Mouse (Mus musculus): ENCODE results near the gene Sstr3. TPM values are rescaled to one million over a fixed set of nuclear protein-coding genes. Genes with fewer than 3 reads are reported as not detected.

The Sstr3 gene
- total RNA-seq, 2 experiments from 2014 or later = 19.8 to 22.0 TPM

DNA sequence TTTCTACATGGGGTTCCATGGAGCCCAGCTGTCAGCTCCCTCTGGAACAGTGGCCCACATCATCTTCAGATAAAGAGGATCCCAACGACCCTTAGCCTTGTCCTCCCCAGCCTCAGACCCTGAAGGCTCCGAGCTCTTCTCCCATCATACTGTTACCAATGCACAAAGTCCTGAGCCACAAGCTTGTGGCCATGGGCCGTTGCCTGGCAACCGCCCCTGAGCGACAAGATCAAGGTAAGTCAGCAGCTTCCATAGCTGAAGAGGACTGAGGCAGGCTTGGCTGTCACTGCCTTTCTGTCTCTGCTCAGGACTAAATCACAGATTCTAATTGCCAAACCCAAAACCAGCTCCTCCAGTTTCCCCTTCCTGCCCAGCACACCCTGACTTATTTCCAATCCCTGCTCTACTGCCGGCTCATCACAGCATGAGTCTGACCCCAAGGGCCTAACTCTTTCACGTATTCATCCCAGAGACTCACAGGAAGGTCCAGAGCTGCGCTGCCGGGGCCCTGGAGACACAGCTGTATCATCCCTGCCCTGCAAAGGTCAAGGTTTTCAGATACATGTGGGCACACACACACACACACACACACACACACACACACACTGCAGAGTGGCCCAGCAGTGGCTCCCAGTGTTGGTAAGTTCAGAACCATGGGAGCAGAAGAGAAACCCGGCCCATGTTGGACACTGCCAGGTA lies 8.6 kb downstream of the Sstr3 start:
- no peak for DNase-seq (ENCODE audit: low spot score in 2 of 2)
- intact Hi-C loops (cut with DNase I) = no loop called here

DNA sequence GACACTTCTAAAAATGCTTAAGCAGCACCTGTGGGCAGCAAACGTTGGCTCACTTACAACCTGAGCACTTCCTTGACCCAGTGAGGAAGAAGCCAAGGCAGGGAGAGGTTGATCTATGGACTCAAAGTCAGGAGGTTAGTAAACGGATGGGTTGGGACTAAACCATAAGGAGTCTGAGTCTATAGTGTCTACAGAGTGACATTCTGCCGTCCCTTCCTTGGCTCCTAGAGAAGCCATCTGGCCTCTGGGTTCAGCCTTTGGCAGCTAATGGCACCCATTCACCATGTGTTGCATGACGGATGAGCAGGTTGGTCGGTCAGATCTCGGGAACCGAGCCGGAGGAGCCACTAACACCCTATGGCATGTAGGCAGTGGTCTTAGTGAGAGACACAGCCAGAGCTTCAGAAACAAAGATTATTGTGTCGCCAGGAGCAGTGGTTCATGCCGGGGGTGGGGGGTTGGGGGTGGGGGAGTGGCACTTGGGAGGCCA lies 11.1 kb downstream of the Sstr3 start:
- intact Hi-C loops (cut with DNase I) = loop anchor here (2.0 to 5.0 kb wide), 2 partner anchors 19 to 86 kb away; no protein-coding TSS in a partner anchor

DNA sequence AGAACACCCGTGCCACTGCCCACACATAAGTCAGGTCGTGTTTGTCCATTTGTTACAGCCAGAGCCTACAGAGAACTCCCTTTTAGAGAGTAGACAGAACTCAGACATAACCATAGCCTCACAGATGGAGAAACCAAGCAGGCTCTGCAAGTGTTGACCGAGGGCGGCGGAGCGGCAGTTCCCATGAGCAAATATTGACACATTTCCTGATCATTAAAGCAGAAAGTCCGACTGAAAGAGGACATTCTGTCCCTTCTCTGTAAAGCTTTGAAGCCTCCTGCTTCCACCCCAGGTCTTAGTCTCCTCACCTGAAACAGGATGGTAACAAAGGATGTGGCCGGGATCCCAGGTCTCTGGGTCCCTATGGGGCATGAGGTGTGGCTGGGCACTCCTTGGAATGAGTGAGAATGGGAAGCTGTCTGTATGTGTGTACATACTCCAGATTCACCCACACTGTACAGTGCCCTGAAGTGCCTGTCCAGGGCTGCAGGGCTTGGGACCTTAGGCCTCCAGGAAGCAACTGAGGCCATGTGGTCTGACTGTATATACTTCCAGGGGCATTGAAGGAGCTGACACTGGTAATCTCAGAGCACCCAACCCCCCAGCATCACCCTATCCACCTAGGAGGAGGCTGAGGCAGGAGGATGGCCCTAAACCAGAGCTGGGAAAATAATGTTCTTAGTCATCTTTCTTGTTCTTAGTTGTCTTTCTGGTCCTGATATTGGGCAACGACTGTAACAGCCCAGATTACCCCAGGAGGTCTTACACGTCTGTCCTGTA lies 11.7 kb downstream of the Sstr3 start:
- intact Hi-C loops (cut with DNase I) = loop anchor here (2.0 to 5.0 kb wide), 2 partner anchors 18 to 85 kb away; no protein-coding TSS in a partner anchor
- DNase-seq (ENCODE audit: low spot score in 2 of 2) = no peak

More for the DNA sequence above, 11.1 kb downstream of the Sstr3 start:
- no peak for DNase-seq (ENCODE audit: low spot score in 2 of 2)

DNA sequence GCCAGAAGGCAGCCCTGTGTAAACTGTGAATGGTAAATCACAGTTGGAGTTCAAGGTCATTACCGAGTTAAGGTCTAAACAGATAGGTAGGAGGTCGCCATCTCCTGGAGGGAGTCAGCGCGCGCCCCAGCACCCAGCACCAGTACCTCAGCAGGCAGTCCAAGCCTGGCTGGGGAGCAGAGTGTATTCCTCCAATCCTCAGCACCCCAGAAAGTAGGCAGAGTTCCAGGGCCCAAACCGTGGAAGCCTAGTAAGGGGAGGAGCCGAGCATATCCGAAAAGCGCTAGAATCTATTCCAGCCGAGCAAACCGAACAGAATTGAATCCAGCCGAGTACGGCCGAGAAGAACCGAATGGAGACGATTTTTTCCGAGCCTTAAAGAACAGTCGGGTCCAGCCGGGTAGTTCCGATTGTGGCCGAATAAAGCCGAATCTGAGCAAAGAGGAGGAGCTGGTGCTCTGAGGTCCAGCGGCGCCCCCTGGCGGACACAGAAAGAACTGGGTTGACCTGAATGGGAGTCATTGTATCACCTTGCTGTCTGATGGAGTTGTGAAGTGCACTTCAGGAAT lies 12.5 kb downstream of the Sstr3 start:
- intact Hi-C loops (cut with DNase I) = loop anchor here (2.0 to 5.0 kb wide), 2 partner anchors 17 to 85 kb away; no protein-coding TSS in a partner anchor
- peak; percentile 100 for DNase-seq (ENCODE audit: low spot score in 2 of 2)

DNA sequence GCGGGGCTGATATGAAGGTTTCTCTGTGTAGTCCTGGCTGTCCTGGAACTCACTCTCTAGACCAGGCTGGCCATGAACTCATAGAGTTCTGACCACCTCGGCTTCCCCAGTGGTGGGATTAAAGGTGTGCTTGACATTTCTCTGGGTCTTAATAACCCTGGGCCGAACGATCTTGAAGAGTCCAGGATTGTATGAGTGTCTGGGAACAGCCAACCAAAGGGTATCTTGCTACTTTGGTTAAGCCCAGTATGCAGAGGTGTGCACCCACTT lies 13.1 kb downstream of the Sstr3 start:
- intact Hi-C loops (cut with DNase I) = loop anchor here (5.0 kb wide), 1 partner anchor 84 kb away; no protein-coding TSS in a partner anchor
- DNase-seq (ENCODE audit: low spot score in 2 of 2) = no peak

DNA sequence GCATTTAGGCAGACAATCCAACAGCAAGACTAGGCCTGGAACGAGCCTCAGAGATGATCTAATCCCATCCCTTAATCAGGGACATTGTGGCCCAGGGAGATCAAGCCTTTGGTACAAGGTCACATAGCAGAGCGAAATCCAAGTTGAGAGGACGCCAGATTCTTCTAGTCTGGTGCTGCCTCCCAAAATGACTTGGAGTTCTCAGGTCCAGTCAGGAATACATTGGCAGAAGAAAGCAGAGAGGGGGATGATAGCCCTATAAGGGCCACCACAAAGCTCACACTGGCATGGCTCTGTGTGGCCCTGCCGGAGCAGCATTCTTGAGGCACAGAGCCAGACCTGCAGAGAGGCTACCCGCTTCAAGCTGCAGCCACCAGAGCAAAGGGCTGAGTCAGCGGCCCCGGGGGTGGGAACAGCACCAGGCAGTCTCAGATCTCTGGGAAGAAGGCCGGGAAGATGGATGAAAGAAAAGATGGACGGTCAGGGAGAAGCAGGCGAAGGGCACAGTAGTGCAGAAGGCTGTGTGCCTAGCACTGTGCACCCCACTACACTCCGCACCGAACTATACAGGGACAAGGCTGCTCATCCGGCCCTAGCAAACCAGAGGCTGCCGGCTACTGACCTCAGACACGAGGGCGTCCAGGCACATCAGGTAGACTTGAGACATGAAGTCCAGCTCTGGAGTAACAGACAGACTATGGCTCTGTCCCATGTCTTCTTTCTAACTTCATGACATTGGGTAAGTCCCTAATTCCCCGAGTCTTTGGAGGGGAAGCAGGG lies 13.6 kb downstream of the Sstr3 start, which contains the start of gene C1qtnf6:
Gene C1qtnf6 (minus strand): TSS at position 746 of the 780 bp plus-strand sequence.
- intact Hi-C loops (cut with DNase I) = loop anchor here (5.0 kb wide), 1 partner anchor 84 kb away; no protein-coding TSS in a partner anchor
- no peak for DNase-seq (ENCODE audit: low spot score in 2 of 2)

DNA sequence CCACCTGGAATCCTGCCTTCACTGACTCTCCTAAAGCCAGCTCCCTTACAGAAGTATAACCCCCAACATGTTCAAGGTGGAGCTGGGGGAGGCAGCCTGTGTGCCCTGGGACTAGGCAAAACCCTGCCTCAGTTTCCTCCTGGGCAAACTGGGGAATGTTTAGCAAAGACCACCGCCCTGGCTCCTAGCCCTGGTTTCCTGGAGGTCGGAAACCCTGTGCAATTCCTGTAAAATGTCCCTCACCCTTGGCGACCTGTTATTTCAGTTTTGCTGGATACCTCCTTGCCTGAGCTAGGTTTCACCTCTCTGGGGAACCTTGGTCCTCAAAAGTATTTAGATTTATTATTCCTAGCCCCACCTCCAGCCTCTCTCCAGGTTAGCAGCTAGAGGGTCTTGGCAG lies 14.3 kb downstream of the Sstr3 start:
- no peak for DNase-seq (ENCODE audit: low spot score in 2 of 2)
- intact Hi-C loops (cut with DNase I) = loop anchor here (5.0 kb wide), 1 partner anchor 83 kb away; no protein-coding TSS in a partner anchor

- intact Hi-C loops (cut with DNase I) = no loop called here
- peak; percentile 57 to 84 for DNase-seq (ENCODE audit: low spot score in 2 of 2)
Measured at GRCm38 (mm10) chr15:78529428-78529990, 15.0 kb downstream of the Sstr3 start.

DNA sequence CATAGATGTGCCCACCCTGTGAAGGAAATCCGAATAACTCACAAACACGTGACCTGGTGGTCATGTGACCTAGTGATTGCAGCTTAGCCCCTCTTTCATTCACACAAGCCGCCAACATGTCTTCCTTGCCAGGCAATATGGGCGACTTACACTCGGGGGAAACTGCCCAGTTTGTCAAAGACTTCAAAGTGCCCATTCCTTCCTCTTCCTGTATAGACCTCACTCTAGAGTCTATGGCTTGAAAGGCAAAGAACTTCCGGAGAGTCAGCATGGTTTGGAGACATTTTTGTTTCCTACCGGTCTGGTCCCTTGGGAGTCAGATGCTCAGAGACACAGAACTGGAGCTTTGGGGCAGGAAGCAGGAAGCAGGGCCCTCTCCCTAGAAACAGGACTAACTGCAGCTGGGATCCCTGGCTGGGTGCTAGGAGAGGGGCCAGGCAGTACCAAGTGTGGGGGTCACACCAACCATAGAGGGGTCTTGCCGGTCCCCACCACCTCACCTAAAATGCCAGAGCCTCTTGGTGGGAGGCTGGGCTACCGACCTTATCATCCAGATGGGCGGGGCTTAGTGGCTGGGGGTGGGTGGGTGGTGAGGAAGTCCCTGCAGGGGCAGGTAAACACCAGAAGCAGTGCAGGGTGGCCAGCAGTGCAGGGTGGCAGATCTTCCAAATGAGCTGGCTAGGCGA lies 15.6 kb downstream of the Sstr3 start:
- no peak for DNase-seq (ENCODE audit: low spot score in 2 of 2)
- intact Hi-C loops (cut with DNase I) = no loop called here

- peak; percentile 64 to 70 for DNase-seq (ENCODE audit: low spot score in 2 of 2)
- intact Hi-C loops (cut with DNase I) = no loop called here
Measured at GRCm38 (mm10) chr15:78527973-78528372, 16.5 kb downstream of the Sstr3 start.

GRCm38 (mm10) chr15:78524163-78524562 lies 20.3 kb downstream of the Sstr3 start:
- intact Hi-C loops (cut with DNase I) = no loop called here
- DNase-seq (ENCODE audit: low spot score in 2 of 2) = no peak

DNA sequence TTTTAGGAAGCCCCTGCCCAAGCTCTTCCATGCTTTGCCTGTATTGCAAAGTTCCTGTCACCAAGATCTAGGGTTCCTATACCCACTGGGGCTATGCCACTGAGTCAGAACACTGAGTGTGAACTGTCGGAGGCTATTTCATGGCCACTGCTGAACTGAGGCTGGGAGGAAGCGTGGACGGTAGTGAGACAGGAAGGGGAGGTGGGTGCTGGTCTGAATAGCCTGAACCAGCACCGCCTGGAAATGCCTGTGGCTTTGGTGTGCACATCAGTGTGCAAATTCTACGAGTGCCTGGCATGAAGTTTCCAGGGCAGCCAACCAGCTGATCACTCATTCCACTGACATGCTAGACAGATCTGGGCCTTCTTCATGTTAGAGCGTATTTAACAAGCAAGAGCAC lies 22.6 kb downstream of the Sstr3 start:
- intact Hi-C loops (cut with DNase I) = no loop called here

GRCm38 (mm10) chr15:78521331-78521730 lies 23.2 kb downstream of the Sstr3 start:
- intact Hi-C loops (cut with DNase I) = no loop called here

More for the DNA sequence above, 22.6 kb downstream of the Sstr3 start:
- DNase-seq (ENCODE audit: low spot score in 2 of 2) = no peak

GRCm38 (mm10) chr15:78520112-78520715 lies 24.3 kb downstream of the Sstr3 start:
- DNase-seq (ENCODE audit: low spot score in 2 of 2) = no peak
- intact Hi-C loops (cut with DNase I) = no loop called here

More at GRCm38 (mm10) chr15:78521331-78521730, 23.2 kb downstream of the Sstr3 start:
- DNase-seq (ENCODE audit: low spot score in 2 of 2) = no peak

DNA sequence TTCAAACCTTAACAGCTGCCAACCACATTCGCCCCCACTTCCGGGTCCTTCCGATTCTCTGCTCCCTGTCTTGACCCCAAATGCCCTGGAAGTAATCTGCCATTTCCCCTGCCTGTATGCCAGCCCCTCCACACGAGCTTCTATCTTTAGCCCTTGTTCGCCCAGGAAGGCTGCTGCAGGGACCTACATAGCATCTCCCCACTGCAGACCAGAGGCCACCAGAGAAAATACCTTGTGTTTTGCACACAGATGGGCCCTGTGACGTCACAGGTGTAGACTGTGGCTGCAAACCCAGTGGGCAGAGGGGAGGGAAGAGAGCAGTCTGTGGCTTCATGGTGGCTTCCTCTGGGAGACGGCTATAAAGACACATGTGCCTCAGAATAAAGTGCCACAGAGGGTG lies 26.3 kb downstream of the Sstr3 start:
- no peak for DNase-seq (ENCODE audit: low spot score in 2 of 2)
- intact Hi-C loops (cut with DNase I) = no loop called here

- intact Hi-C loops (cut with DNase I) = loop anchor here (2.0 kb wide), 1 partner anchor 17 kb away; no protein-coding TSS in a partner anchor
Measured at GRCm38 (mm10) chr15:78515759-78516158, 28.7 kb downstream of the Sstr3 start.

GRCm38 (mm10) chr15:78514393-78515146 lies 29.9 kb downstream of the Sstr3 start:
- DNase-seq (ENCODE audit: low spot score in 2 of 2) = peak; percentile 81 to 88
- intact Hi-C loops (cut with DNase I) = loop anchor here (1.0 to 5.0 kb wide), 3 partner anchors 18 to 67 kb away; no protein-coding TSS in a partner anchor

More at GRCm38 (mm10) chr15:78515759-78516158, 28.7 kb downstream of the Sstr3 start:
- DNase-seq (ENCODE audit: low spot score in 2 of 2) = no peak
